In genomic region chr12:113187584-113188295, GRCm38 (mm10) we compare ENCODE assay signal across 8 mouse cellular contexts. TPM values are rescaled to one million over a fixed set of nuclear protein-coding genes. Genes with fewer than 3 reads are reported as not detected.
DNase-seq lines count a peak whose midpoint lies in the region; ATAC-seq and TF ChIP-seq lines count a peak whose summit lies in the region.

No protein-coding gene starts in this region.

- 4% methylated on average over 56 of the region's 56 CpGs for WGBS in forebrain, embryonic 14.5 days

- H3K36me3 ChIP-seq in ES-E14 (ENCODE audit: control insufficient read depth, insufficient read depth, low read length, poor library complexity, severe bottlenecking): no peaks in the 10 kb centered on the region; the same call in 1 of the 2 replicates
- H3K36me3 ChIP-seq in forebrain, embryonic 14.5 days (ENCODE audit: control insufficient read depth, insufficient read depth, low read length): peaks cover 32% of the 10 kb centered on the region

- in situ Hi-C loops in ES-E14 (cut with MboI; ENCODE audit: low sequenced_read_pairs in 2 of 2, unreplicated experiment in 2 of 2): no loop called here

- DNase-seq in ES-E14 (ENCODE audit: low read depth, low spot score): peak; percentile 73
- DNase-seq in c-Kit-positive CD71-positive TER-119-positive erythroid progenitor cells, embryonic 14.5 days (ENCODE audit: low spot score): peak; percentile 53
- DNase-seq in forebrain, embryonic 14.5 days (ENCODE audit: low spot score): peak; percentile 92
- DNase-seq in heart, postnatal 4 days: peak; percentile 83
- DNase-seq in layer of hippocampus, adult 18-20 months (ENCODE audit: low spot score in 2 of 2): peak; percentile 90 to 94
- peak; percentile 62 to 72 for DNase-seq in lung, adult 18-20 months
- peak; percentile 85 for DNase-seq in testis, postnatal 10 days (ENCODE audit: low spot score)

- H3K4me2 ChIP-seq in forebrain, embryonic 14.5 days (ENCODE audit: low read length): peak overlapping the region; percentile 68

- peaks cover 0 to 23% of the 10 kb centered on the region in 2 experiments; a peak in 2 of 4 replicates for H3K4me1 ChIP-seq in ES-E14 (ENCODE audit: control insufficient read depth in 2 of 2, insufficient read depth in 2 of 2, low read length in 2 of 2, poor library complexity in 1 of 2)
- H3K4me1 ChIP-seq in forebrain, embryonic 14.5 days (ENCODE audit: control insufficient read depth, insufficient read depth, low read length): peaks cover 12% of the 10 kb centered on the region

- no peak overlapping the region for H3K27ac ChIP-seq in ES-E14 (ENCODE audit: insufficient read depth, low read depth, low read length, poor library complexity, severe bottlenecking)
- H3K27ac ChIP-seq in forebrain, embryonic 14.5 days (ENCODE audit: low read depth, low read length): no peak overlapping the region

- H3K9me3 ChIP-seq in ES-E14 (ENCODE audit: control insufficient read depth, insufficient read depth, low read depth, low read length): no peaks in the 10 kb centered on the region
- H3K9me3 ChIP-seq in forebrain, embryonic 14.5 days (replicated peaks; ENCODE audit: control insufficient read depth, low read length): no peaks in the 10 kb centered on the region

- H3K9ac ChIP-seq in ES-E14 (ENCODE audit: insufficient read depth, low read depth, low read length, poor library complexity, severe bottlenecking): peak overlapping the region; percentile 72
- peak overlapping the region; percentile 88 for H3K9ac ChIP-seq in forebrain, embryonic 14.5 days (ENCODE audit: low read length)

- H3K27me3 ChIP-seq in forebrain, embryonic 14.5 days (replicated peaks; ENCODE audit: control insufficient read depth, insufficient read depth, low read length): no peaks in the 10 kb centered on the region

- peak overlapping the region; percentile 63 to 64 for H3K4me3 ChIP-seq in ES-E14 (ENCODE audit: insufficient read depth in 1 of 2, low read depth in 1 of 2, low read length in 2 of 2, poor library complexity in 1 of 2, severe bottlenecking in 1 of 2)
- H3K4me3 ChIP-seq in forebrain, embryonic 14.5 days (ENCODE audit: low read depth, low read length): peak overlapping the region; percentile 71

- ATAC-seq in forebrain, embryonic 14.5 days: peak; percentile 55
- ATAC-seq in neutrophil, adult 5-6 weeks (ENCODE audit: extremely low read depth, insufficient number of reproducible peaks, low FRiP score, poor library complexity, severe bottlenecking): peak; percentile 26; the same call in 1 of the 2 replicates

TF ChIP-seq in ES-E14, 5 proteins besides CTCF, POLR2A, EP300 and RAD21:
- TF ChIP-seq CHD2 (IDR thresholded peaks at IDR 0.05; ENCODE audit: low read depth, low read length): no peak
- TF ChIP-seq ZNF384 (IDR thresholded peaks at IDR 0.05; ENCODE audit: low read depth, low read length): no peak
- 0 out of 2 replicates have a peak, but pooled peaks have one; percentile 24 for TF ChIP-seq HCFC1 (IDR thresholded peaks at IDR 0.05; ENCODE audit: borderline replicate concordance, insufficient read depth, low read length)
- 0 out of 2 replicates have a peak, but pooled peaks have one; percentile 27 for TF ChIP-seq ZC3H11A (IDR thresholded peaks at IDR 0.05; ENCODE audit: borderline replicate concordance, low read depth, low read length)
- no peak for TF ChIP-seq MAFK (IDR thresholded peaks at IDR 0.05; ENCODE audit: insufficient read depth, low read depth, low read length)

RNA-seq across cellular contexts. Expression of gene Tmem121, which starts 2.0 kb away (rescaled TPM):
- total RNA-seq in ES-E14 (2012; rRNA removed): 12.5 and 20.3 TPM in 2 replicates
- polyA plus RNA-seq in forebrain, embryonic 14.5 days (2014; fragmentation: Nextera tagmentation; extraction: Ambion mirVana): 28.9 and 31.5 TPM in 2 replicates
- 1 to 10 TPM; 1.4 to 1.5 TPM for total RNA-seq in heart, postnatal 4 days (2021)
- 10 to 100 TPM; 19.4 to 25.4 TPM for total RNA-seq in layer of hippocampus, adult 18-20 months (2021)
- not detected in 2 replicates for total RNA-seq in neutrophil, adult 5-6 weeks (2017)

RNA-seq across cellular contexts. Expression of gene Tedc1, which starts 31.5 kb away (rescaled TPM):
- 30.3 and 48.0 TPM in 2 replicates for total RNA-seq in ES-E14 (2012; rRNA removed)
- 9.5 and 10.2 TPM in 2 replicates for polyA plus RNA-seq in forebrain, embryonic 14.5 days (2014; fragmentation: Nextera tagmentation; extraction: Ambion mirVana)
- 10 to 100 TPM in 1 of 2 experiments, 1 to 10 TPM in 1; 9.4 to 10.3 TPM for total RNA-seq in heart, postnatal 4 days (2021)
- total RNA-seq in layer of hippocampus, adult 18-20 months (2021): under 1 TPM; 0.91 to 0.97 TPM
- 3.8 and 7.9 TPM in 2 replicates for total RNA-seq in neutrophil, adult 5-6 weeks (2017)

RNA-seq across cellular contexts. Expression of gene Crip1, which starts 41.6 kb away (rescaled TPM):
- 173 and 210 TPM in 2 replicates for total RNA-seq in ES-E14 (2012; rRNA removed)
- 32.5 and 46.1 TPM in 2 replicates for polyA plus RNA-seq in forebrain, embryonic 14.5 days (2014; fragmentation: Nextera tagmentation; extraction: Ambion mirVana)
- 100 to 1,000 TPM; 301 to 312 TPM for total RNA-seq in heart, postnatal 4 days (2021)
- 10 to 100 TPM in 1 of 2 experiments, 1 to 10 TPM in 1; 9.5 to 10.3 TPM for total RNA-seq in layer of hippocampus, adult 18-20 months (2021)
- 361 and 448 TPM in 2 replicates for total RNA-seq in neutrophil, adult 5-6 weeks (2017)

RNA-seq across cellular contexts. Expression of gene Crip2, which starts 47.7 kb away (rescaled TPM):
- total RNA-seq in ES-E14 (2012; rRNA removed): 54.6 and 62.2 TPM in 2 replicates
- polyA plus RNA-seq in forebrain, embryonic 14.5 days (2014; fragmentation: Nextera tagmentation; extraction: Ambion mirVana): 354 and 404 TPM in 2 replicates
- 1,000 to 10,000 TPM; 1,189 to 1,285 TPM for total RNA-seq in heart, postnatal 4 days (2021)
- total RNA-seq in layer of hippocampus, adult 18-20 months (2021): 100 to 1,000 TPM in 1 of 2 experiments, 10 to 100 TPM in 1; 91.2 to 107 TPM
- 0.70 and 1.2 TPM in 2 replicates for total RNA-seq in neutrophil, adult 5-6 weeks (2017)

Comparison
In these comparisons a context has a peak if more than half of its experiments do, and no peak if none do; other contexts are left out.
1. RNA of gene Crip1, which starts 41.6 kb away (total RNA-seq): 361 to 448 TPM in neutrophil, adult 5-6 weeks, 301 to 312 TPM in heart, postnatal 4 days and 173 to 210 TPM in ES-E14; 9.5 to 10.3 TPM in layer of hippocampus, adult 18-20 months; every median in the first group is over 10 times any median in the second.
2. Peak in every context shown above with its lines, with median percentiles within 50 percentile points of each other: DNase-seq.